Mouse (Mus musculus) testis, adult 2 months (tissue): Measurements from ENCODE around the gene Pdap1.
"Not testable (repeated sequence)": the region's sequence is repeated elsewhere in the genome, so short reads cannot be mapped to it uniquely, and the experiment has no call there.

Source experiments
- CTCF ChIP-seq: fragments of 200-500 bp; IDR thresholded peaks from 2 replicates; pipeline ENCODE4 v1.5.1; 2012; ENCODE audit warnings: low read depth, mild to moderate bottlenecking, inconsistent platforms, low read length, moderate library complexity; ENCODE audit not compliant: control insufficient read depth, insufficient read depth, insufficient replicate concordance
- POLR2A ChIP-seq: fragments of 200-500 bp; IDR thresholded peaks from 2 replicates; pipeline ENCODE4 v1.6.1; 2012; ENCODE audit warnings: low read depth, mild to moderate bottlenecking, inconsistent platforms, low read length, moderate library complexity; ENCODE audit not compliant: control insufficient read depth

GRCm38 (mm10) chr5:145101451-145101850 lies 38.6 kb downstream of the Pdap1 start:
- not testable (repeated sequence) for TF ChIP-seq POLR2A, CTCF
